Mouse (Mus musculus) embryonic facial prominence, embryonic 11.5 days (tissue): ENCODE data around the gene Epm2a. TPM values are rescaled to one million over a fixed set of nuclear protein-coding genes. Genes with fewer than 3 reads are reported as not detected.

Experiments used
- ATAC-seq: fragments of 200-750 bp; cut with Nextera tagmentation; replicated peaks from 2 replicates; pipeline ENCODE4 v1.8.0; 2017; ENCODE audit warnings: low read depth; ENCODE audit not compliant: insufficient number of reproducible peaks, low FRiP score, low TSS enrichment
- DNase-seq: peaks from one replicate; pipeline ENCODE4 v3.0.0-alpha.2; 2015; ENCODE audit warnings: low spot score
- H3K27ac ChIP-seq: fragments of 300-500 bp; sonication (generic); replicated peaks from 2 replicates; pipeline ENCODE4 v1.5.1; 2014; ENCODE audit warnings: mild to moderate bottlenecking, low read depth, low read length, control low read depth
- H3K27me3 ChIP-seq: fragments of 300-500 bp; sonication (generic); 2 replicates; pipeline ENCODE4 v1.6.1; 2014; ENCODE audit warnings: mild to moderate bottlenecking, low read length, moderate library complexity, mixed read lengths; ENCODE audit not compliant: control insufficient read depth, insufficient read depth
- H3K36me3 ChIP-seq: fragments of 300-500 bp; sonication (generic); replicated peaks from 2 replicates; pipeline ENCODE4 v1.6.1; 2014; ENCODE audit warnings: low read depth, mild to moderate bottlenecking, low read length, moderate library complexity, mixed read lengths; ENCODE audit not compliant: control insufficient read depth, insufficient read depth
- H3K4me1 ChIP-seq: fragments of 300-500 bp; sonication (generic); 2 replicates; pipeline ENCODE4 v1.6.1; 2014; ENCODE audit warnings: low read length, mixed read lengths; ENCODE audit not compliant: control insufficient read depth, insufficient read depth
- H3K4me2 ChIP-seq: fragments of 300-500 bp; sonication (generic); 2 replicates; pipeline ENCODE4 v1.6.1; 2014; ENCODE audit warnings: low read depth, mild to moderate bottlenecking, control low read depth, low read length, moderate library complexity
- H3K4me3 ChIP-seq: fragments of 300-500 bp; sonication (generic); 2 replicates; pipeline ENCODE4 v1.5.1; 2014; ENCODE audit warnings: low read depth, low read length, control low read depth
- H3K9ac ChIP-seq: fragments of 300-500 bp; sonication (generic); replicated peaks from 2 replicates; pipeline ENCODE4 v1.6.1; 2014; ENCODE audit warnings: mild to moderate bottlenecking, control low read depth, low read length
- H3K9me3 ChIP-seq: fragments of 300-500 bp; sonication (generic); replicated peaks from 2 replicates; pipeline ENCODE4 v1.6.1; 2016; ENCODE audit warnings: mild to moderate bottlenecking, low read length, inconsistent platforms, mixed read lengths; ENCODE audit not compliant: control insufficient read depth
- WGBS: fragments of 180-500 bp; shearing (Covaris S2); extraction: QIAGEN DNeasy Blood & Tissue Kit; methylation state at CpG from one replicate; pipeline ENCODE4 v1.1.7; 2014; 5-methylcytosine and 5-hydroxymethylcytosine counted together
- polyA plus RNA-seq: library from polyadenylated mRNA; unstranded; fragments of >200 nt; fragmentation: Nextera tagmentation; extraction: Ambion mirVana; gene quantifications from 2 replicates; pipeline ENCODE4 v1.2.1, GENCODE M21; 2014

Epm2a gene
- polyA plus RNA-seq, 1 experiment from 2014 or later: 0.50 TPM

DNA sequence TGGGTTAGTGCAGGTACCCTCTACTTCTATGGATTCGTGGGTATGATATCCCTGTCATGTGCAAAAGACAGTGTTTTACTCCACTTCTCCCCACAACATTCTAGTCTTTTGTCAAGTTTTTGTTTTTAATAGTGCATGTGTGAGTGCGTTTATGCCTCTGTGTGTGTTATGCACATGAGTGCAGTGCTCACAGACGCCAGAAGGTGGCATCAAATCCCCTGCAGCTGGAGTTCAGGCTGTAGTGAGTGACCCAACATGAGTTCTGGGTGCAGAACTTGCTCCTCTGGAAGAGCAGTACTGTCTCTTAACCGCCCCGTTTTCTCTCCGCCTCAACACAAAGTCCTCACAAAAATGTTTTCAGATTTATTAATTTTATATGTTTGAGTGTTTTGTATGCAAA, 96.1 kb downstream of the Epm2a start:
- Histone ChIP-seq H3K9ac (no peak overlapping the region), H3K4me2 (no peak overlapping the region), H3K4me3 (no peak overlapping the region), H3K27ac (no peak overlapping the region), H3K9me3 (no peaks in the 10 kb centered on the region), H3K27me3 (no peaks in the 10 kb centered on the region), H3K36me3 (no peaks in the 10 kb centered on the region), H3K4me1 (no peaks in the 10 kb centered on the region)
- ATAC-seq (no peak), DNase-seq (no peak)
- WGBS: 87% methylated on average over 6 of the region's 6 CpGs

DNA sequence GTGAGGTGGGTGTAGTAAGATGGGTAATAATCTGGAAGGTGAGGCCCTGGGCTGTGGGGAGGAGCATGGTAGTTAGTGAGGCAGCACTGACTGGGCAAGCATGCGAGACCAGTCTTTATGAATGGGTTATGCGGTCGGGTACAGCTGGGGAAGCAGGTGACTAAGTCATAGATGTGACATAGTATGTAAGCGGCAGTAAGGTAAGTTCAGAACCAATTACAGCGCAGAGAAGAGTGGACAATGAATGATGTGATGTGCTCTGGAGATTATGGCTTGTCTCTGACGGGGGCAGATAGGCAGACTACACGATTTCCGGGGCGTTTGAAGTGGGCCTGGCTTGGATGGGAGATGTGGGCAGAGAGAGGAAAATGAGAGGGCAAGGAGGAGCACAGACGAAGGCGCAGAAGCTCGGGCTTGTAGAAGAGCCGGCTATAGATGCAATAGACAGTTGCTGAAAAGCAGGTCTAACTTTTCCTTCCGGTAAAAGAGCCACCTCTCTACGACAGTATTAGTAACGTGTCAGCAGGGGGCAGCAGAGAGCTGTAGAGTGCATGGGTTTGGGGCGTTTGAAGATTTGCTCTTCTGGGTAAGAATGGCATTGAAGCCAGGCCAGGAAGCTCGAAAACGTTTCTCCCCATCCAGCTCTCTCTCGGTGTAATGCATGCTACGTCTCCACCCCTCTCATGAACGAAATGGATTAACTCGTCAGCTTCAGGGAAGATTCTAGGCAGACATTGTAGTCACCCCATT, 106.5 kb downstream of the Epm2a start:
- DNase-seq (peak; percentile 93), ATAC-seq (peak; percentile 71; the same call in 1 of the 2 replicates)
- Histone ChIP-seq H3K4me1 (no peaks in the 10 kb centered on the region), H3K4me3 (no peak overlapping the region), H3K27me3 (no peaks in the 10 kb centered on the region), H3K36me3 (no peaks in the 10 kb centered on the region), H3K27ac (no peak overlapping the region), H3K9ac (no peak overlapping the region), H3K4me2 (no peak overlapping the region), H3K9me3 (no peaks in the 10 kb centered on the region)
- 32% methylated on average over 23 of the region's 23 CpGs for WGBS

DNA sequence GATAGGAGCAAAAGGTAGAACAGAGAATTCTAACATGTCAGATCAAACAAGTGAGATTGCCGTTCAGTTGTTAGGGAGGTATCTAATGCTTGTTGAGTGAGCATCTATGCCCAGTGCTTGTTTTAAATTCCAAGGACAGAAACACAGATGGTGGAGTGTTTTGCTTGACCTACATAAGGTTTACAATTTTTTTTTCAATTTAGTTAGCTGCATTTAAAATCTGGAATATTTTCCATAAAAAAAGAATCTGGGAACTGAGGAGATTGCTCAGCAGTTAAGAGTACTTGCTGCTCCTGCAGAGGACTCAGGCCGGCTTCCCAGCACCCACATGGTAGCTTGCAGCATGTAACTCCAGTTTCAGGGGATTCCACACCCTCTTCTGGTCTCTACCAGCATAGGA, 109.3 kb downstream of the Epm2a start:
- Histone ChIP-seq H3K4me3 (no peak overlapping the region), H3K27ac (no peak overlapping the region), H3K4me1 (no peaks in the 10 kb centered on the region), H3K36me3 (no peaks in the 10 kb centered on the region), H3K9me3 (no peaks in the 10 kb centered on the region), H3K4me2 (no peak overlapping the region), H3K27me3 (no peaks in the 10 kb centered on the region), H3K9ac (no peak overlapping the region)
- WGBS: 82% methylated on average over 2 of the region's 2 CpGs
- ATAC-seq (no peak), DNase-seq (no peak)

DNA sequence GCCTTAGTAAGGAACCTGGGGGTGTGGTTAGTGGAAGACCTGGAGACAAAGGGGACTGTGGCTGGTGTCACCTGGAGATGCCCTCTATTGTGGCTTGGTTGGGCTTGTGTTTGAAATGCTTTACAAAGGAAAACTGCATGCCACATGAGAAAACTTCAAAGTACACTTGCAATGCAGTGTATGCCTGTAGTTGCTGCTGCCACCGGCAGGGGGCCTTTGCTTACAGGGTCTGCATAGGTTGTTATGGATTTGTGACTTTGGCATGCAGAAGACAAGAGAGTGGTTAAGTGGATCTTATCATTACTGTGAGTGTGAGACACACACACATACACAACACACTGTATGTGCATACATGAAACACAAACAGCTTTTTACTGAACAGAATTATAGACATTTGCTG, 114.2 kb downstream of the Epm2a start:
- 54% methylated on average over 1 of the region's 1 CpGs for WGBS
- DNase-seq: peak; percentile 7
- H3K27ac ChIP-seq: no peak overlapping the region

DNA sequence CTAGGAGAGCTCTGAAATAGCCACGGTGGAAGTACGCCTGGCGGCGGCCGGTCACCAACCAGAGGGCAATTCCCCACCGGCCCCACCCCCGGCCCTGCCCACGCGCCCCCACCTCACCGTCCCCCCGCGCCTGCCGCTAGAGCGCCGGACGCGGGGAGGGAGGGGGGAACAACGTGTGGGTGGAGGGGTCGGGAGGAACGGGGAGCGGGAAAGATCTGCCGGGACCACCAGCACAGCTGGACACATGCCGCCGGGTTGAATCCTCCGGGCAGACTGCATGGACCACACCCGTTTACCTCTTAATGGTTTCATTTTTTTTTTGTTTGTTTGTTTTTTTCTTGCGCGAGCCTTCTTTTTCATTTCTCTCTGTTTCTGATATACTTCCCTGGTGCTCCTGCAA, 148.8 kb downstream of the Epm2a start:
- Histone ChIP-seq H3K4me3 (no peak overlapping the region), H3K9me3 (peaks cover 5% of the 10 kb centered on the region), H3K36me3 (no peaks in the 10 kb centered on the region), H3K4me1 (no peaks in the 10 kb centered on the region), H3K4me2 (no peak overlapping the region), H3K27ac (no peak overlapping the region), H3K27me3 (peaks cover 3% of the 10 kb centered on the region; the same call in 1 of the 2 replicates), H3K9ac (no peak overlapping the region)
- DNase-seq (peak; percentile 95), ATAC-seq (peak; percentile 95)
- 34% methylated on average over 28 of the region's 28 CpGs for WGBS

More for the DNA sequence above, 114.2 kb downstream of the Epm2a start:
- Histone ChIP-seq H3K9me3 (no peaks in the 10 kb centered on the region), H3K27me3 (no peaks in the 10 kb centered on the region), H3K4me3 (no peak overlapping the region), H3K9ac (no peak overlapping the region), H3K36me3 (no peaks in the 10 kb centered on the region), H3K4me2 (no peak overlapping the region), H3K4me1 (no peaks in the 10 kb centered on the region)
- ATAC-seq: no peak

Other genes starting within 250 kb of the Epm2a start
- 20.7 and 23.2 TPM in 2 replicates for gene Shprh, start 194.0 kb upstream of the Epm2a start, polyA plus RNA-seq
- 46.3 and 48.6 TPM in 2 replicates for gene Fbxo30, start 62.1 kb upstream of the Epm2a start, polyA plus RNA-seq